Mouse (Mus musculus) thymus, postnatal 0 days (tissue): ENCODE measurements around the gene Prss32. TPM values are rescaled to one million over a fixed set of nuclear protein-coding genes. Genes with fewer than 3 reads are reported as not detected.
A peak's percentile ranks its signal among the peaks of the same experiment; 100 is the strongest.
"Not testable (repeated sequence)": the region's sequence is repeated elsewhere in the genome, so short reads cannot be mapped to it uniquely, and the experiment has no call there.

ENCODE experiments used
- DNase-seq: peaks from one replicate; pipeline ENCODE4 v3.0.0-alpha.2; 2015; ENCODE audit warnings: low spot score
- microRNA-seq: library from miRNA; unstranded; fragments of <30 nt; microRNA quantifications from one replicate; pipeline ENCODE4, GENCODE M21; 2016; ENCODE audit warnings: borderline number of aligned reads
- polyA plus RNA-seq: library from polyadenylated mRNA; unstranded; fragments of >200 nt; fragmentation: Nextera tagmentation; extraction: Ambion mirVana; gene quantifications from 2 replicates; pipeline ENCODE4 v1.2.1, GENCODE M21; 2015

Gene Prss32
- polyA plus RNA-seq, 1 experiment from 2014 or later: 0.14 TPM

DNA sequence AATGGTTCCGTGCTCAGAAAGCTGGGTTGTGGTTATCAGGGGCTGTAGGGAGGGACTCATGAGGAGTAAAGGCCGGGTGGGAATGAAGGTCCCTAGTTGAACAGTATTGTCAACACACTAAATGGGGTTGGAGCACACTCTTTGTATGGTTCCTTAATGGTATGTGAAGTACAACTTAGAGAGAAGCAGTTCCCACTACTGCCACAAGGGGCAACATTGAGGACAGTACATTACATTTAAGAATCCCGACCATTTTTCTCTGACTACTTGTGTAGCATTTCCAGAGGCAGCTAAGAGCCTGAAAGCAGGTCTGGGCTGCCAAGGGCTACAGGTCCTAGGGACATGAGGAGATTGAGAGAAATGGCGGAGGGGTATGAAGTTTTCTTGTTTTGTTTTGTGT is 2.5 kb upstream of the Prss32 start:
- peak; percentile 77 for DNase-seq

DNA sequence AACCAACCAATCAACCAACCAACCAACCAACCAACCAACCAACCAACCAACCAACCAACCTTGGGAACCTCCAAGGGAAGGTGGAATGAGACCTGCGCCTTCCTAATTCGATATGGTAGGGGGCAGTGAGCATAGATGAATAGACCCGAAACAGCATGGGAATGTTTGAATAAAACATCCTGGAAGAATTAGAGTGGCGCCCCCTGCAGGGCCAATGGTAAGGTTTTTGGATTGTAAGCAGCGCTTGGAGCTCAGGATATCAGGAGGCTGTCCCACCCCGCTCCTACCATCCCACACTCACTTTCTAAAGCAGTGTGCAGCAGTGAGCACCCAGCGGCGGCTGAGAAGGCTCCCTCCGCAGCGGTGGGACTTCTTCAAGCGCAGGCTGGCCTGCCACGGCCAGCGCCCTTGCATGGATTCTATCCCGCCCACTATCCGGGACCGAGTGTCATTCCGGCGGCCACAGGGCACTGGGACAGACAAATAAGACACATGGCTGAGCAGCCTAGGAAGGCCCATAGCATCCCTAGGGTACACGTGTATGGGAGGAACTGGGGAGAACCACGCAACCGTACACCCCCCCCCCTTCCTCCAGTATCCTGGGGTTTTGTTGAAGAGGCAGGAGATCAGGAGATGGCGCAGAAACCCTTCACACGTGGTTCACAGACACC is 379 bp upstream of the Prss32 start:
- DNase-seq: no peak

DNA sequence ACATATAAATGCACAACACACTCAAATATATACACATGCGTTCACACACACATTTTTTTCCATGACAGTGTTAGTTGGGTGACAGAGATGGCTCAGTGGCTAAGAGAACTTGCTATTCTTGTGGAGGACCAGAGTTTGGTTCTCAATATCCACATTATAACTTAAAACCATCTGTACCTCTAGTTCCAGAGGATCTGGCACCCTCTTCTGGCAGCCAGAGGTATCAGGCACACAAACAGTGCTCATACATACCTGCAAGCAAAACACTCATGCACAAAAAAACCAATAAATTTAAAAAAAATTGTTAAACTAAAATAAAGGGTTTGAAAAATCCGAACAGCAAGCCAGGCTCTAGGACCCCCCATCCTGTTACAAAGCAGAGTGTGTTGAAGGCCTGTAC is 6.4 kb downstream of the Prss32 start:
- DNase-seq: no peak

DNA sequence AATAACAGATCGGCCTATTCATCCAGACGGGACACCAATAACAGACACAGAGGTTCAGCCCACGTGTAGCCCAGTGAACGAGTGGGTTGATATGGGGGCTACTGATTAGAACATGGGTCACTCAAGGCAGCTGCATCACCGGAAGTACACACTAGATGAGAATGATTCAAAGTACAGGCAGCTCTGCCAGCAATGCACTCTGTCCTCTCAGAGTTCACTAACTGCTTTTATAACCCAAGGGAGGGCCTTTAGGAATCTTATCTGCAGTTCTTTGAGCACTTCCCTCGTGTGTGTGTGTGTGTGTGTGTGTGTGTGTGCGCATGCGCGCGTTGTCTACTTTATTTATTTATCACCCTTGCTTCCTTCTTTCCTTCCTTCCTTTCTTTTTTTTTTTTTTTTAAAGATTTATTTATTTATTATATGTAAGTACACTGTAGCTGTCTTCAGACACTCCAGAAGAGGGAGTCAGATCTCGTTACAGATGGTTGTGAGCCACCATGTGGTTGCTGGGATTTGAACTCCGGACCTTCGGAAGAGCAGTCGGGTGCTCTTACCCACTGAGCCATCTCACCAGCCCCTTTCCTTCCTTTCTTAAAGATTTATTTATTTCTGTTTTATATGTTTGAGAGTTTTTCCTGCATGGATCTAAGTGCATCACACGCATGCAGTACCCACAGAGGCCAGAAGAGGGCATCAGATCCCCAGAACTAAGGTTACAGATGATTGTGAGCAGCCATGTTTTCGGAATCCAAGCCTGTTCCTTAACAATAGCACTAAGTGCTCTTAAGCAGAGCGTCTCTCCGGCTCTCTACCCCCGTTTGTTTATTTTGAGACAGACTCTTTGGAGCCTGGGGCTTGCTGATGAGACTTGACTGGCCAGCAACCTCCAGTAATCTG is 7.4 kb downstream of the Prss32 start:
- peak; percentile 65 for DNase-seq

DNA sequence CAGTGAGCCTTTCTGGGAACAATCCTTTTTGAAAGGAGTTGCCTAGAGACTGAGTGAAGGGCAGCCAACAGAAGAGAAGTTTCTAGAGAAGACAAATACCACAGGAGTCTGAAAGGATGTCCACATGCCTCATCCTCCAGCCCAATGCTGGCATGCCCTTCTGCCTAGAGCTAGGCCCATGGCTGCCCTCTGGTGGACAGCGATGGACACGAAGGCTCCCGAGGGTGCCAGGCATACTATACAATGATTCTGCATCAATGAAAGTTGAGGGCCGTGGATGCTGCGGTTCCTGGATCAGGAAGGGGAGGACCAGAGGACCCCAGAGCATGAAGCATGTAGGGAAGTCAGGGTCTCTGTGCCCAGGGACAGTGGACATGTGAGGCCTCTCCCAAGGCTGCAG is 9.6 kb downstream of the Prss32 start:
- DNase-seq: peak; percentile 61

DNA sequence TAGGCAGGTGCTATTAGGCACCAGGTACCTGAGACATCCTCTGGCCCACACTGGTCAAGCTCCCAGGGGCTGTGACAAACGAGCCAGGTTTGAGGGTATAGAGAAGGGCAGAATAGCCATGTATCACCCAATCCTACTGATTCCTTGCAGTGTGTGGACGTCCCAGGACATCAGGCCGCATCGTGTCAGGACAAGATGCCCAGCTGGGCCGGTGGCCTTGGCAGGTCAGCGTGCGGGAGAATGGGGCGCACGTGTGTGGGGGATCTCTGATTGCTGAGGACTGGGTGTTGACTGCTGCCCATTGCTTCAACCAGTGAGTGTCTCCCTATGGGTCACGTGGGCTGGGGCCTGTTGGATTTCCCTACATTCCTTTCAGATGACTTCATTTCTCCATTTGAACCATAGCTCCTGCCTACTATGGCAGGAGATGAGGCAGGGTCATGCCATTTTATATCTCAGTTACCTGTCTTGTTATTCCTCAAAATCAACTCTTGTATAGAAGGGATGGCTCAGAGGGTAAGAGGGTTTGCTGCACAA is 10.6 kb downstream of the Prss32 start:
- no peak for DNase-seq

DNA sequence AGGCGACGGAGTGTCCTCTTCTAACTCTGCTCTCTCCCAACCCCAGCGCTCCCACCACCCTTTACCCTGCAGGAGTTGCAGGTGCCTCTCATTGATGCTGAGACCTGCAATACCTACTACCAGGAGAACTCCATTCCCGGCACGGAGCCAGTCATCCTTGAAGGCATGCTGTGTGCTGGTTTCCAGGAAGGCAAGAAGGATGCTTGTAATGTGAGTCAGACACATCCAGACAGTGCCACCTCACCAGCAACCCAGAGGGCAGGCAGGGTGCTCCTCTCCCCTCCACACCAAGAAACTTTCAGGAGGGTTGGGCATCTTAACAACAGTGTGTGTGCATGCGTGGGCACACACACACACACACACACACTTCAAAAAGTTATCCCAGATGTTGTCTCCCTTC is 13.5 kb downstream of the Prss32 start:
- DNase-seq: no peak

DNA sequence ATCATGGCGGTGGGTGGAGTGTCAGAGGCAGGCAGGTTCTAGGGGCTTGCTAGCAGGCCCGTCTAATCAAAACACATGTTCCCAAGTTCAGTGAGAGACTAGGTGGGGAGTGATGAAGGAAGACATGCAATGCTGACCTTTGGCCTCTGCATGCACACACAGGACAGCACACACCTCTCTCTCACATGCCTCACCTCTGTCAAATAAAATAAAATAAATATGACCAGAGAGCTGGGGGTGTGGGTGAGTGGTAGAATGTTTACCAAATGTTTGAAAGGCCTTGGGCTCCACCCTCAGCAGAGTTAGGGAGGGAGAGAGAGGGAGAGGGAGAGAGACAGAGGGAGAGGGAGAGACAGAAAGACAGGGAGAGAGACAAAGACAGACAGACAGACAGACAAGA is 14.3 kb downstream of the Prss32 start:
- DNase-seq: no peak

DNA sequence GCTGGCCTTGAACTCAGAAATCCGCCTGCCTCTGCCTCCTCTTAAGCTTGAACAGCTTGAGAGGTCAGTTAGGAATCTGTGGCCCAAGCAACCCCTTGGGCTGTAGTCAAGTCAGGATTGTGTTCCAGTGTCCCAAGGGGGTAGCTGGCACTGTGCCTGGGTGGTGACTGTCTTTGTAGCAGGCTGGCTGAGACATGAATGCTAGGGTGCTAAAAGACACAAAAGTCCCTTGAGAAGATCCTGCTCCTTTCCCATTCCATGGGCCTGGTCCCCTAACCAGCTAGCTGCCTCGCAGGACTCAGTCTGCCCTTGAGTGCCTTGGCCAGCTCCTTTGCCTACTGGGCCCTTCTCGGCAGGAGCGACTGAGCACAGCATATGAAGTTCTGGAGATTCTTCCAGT is 19.3 kb downstream of the Prss32 start:
- DNase-seq: no peak

DNA sequence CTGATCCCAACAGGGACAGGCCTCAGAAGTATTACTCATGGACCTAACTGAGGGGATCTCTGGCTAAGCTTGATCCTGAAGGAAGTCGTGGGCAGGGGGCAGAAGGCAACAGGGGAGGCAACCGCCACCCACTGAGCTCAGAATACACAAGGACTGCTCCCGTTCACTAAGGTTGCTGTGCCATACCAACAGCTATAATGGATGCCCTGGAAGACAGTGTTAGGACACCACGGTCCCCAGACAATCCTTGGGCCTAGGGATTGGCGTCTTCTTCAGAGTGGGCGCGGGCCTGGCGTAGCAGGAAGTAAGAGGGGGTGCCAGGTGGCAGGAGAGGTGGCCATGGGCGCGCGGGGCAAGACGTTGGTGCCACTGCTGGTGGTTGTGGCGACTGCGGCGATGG is 24.1 kb downstream of the Prss32 start, which contains the start of gene Prss21:
Prss21 (plus strand) TSS at position 301 of the 400 bp plus-strand sequence.
- DNase-seq: no peak

DNA sequence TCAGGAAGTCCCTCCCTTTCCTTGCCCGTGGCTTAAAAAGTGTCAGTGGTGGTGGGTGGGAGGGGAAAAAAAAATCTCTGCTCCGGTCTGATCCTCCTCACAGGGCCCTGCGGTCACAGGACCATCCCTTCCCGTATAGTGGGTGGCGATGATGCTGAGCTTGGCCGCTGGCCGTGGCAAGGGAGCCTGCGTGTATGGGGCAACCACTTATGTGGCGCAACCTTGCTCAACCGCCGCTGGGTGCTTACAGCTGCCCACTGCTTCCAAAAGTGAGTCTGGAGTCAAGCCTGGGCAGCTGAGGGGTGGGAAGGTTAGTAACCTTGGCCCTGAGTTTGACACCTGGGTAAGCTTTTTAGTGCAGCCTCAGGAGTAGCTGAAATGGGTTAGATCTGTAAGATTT is 24.9 kb downstream of the Prss32 start:
- no peak for DNase-seq

DNA sequence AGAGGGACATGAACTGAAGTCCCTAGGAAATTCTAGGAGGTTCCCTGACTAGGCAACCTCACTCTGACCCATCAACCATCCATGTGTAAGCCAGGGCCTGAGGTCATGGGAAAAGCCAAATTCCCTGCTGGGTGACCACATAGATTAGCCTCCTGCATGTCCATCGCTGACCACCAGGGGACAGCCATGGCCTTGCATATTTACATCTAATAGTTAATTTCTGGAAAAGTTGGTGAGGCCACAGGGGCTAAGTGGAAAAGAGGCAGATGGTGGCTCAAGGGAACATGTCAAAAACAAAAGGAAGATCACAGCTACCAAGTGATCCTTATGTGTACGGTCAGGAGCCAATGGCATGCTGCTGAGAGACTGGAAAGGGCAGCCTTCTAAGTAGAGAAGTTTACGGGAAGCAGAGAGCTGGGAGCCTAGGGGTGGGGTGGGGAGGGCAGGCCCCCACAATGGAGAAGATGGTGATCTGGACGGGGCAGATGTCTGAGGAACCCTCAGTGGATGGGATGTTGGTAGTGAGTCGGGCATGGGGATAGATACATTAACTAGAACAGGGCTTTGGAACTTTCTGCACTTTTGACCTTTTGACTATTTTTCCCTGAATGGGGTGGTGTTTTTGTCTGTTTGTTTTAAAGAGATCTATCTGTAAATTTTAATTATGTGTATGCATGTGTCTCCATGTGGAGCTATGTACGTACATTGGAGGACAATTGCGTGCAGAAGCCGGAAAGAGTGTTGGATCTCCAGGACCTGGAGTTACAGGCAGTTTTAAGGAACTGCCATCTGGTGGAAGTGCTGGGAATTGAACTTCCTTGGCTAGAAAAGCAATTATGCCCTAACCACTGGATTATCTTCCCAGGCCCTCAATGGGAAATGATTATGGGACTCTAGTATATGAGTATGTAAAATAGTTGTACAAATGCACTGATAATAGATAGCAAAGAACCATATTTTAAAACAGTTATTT is 30.5 kb downstream of the Prss32 start:
- no peak for DNase-seq

DNA sequence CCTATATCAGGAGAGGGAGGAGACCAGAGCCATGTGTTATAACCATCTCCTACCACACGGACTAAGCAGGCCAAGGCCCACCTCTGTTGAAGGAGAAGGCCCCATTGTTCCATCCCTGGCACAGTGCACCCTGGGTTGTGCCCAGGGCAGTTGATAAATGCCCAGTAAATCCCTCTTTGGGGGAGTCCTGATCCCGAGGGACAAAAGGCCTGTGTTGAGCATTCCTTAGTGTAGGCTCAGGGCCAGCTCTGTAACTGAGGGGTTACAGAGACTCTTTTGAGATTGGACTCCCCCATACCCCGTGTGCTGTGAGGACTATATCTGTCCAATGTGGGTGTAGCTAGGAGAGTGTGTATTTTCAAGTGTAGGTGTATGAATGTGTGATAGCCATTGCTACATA is 33.1 kb downstream of the Prss32 start:
- no peak for DNase-seq

DNA sequence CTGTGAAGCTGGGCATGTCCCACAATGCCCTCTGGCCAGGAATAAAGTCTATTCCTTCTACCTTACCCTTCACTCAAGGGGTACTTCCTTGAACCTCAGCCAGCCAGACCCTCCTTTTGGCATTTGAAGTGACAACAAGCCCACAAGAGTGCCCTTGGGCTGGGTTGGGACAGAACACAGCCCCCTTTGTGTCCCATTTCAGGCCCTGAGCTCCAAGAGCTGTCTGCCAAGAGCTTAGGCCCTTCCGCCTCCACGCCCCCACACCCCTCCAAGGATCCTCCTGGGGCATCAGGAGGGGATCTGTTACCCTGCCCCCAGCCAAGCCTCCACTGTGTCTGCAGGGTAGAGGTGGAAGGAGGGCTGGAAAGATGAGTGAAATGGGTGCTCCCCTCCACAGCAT is 33.5 kb downstream of the Prss32 start:
- no peak for DNase-seq

DNA sequence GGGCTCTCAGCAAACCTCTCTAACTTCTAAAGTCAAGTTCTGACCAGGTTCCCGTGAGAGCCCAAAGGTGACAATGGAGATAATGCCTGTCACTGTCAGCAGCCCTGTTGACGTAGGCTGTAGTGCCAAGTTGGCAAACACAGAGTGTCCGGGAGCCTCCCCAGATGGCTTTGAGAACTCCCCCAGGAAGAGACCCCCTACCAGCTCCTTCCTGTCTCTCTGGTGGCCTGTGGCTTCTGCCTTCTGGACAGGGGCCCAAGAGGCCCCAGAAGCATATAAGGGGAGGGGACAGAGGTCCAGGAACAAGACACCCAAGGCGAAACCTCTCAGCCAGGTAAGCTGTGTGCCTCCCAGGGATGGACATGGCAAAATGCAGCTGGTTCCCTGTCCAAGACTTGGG is 36.9 kb downstream of the Prss32 start, which contains the start of the genes Dcpp1 and Dcpp2:
Dcpp1 (plus strand) TSS at position 301 of the 400 bp plus-strand sequence.
Dcpp2 (plus strand) TSS at position 305 of the 400 bp plus-strand sequence.
- DNase-seq: not testable (repeated sequence)

Small RNAs within 50 kb of the gene (microRNA-seq; reads per million reads assigned to microRNA genes)
- not detected for gene Mir5125

Other genes starting within 250 kb of the Prss32 start
- gene Zfp13, start 244.4 kb upstream of the Prss32 start, polyA plus RNA-seq: 1.5 and 1.7 TPM in 2 replicates
- gene Zscan10, start 243.0 kb upstream of the Prss32 start, polyA plus RNA-seq: 0.05 and 0.08 TPM in 2 replicates
- 0.59 and 1.1 TPM in 2 replicates for gene Mmp25, start 198.6 kb upstream of the Prss32 start, polyA plus RNA-seq
- 0.58 and 0.99 TPM in 2 replicates for gene Bicdl2, start 183.3 kb upstream of the Prss32 start, polyA plus RNA-seq
- 62.0 and 70.7 TPM in 2 replicates for gene Hcfc1r1, start 170.3 kb upstream of the Prss32 start, polyA plus RNA-seq
- gene Thoc6, start 170.0 kb upstream of the Prss32 start, polyA plus RNA-seq: 47.3 and 50.7 TPM in 2 replicates
- 6.0 and 9.4 TPM in 2 replicates for gene Tnfrsf12a, start 166.4 kb upstream of the Prss32 start, polyA plus RNA-seq
- gene Cldn6, start 164.6 kb upstream of the Prss32 start, polyA plus RNA-seq: 0.39 and 0.45 TPM in 2 replicates
- 0.57 and 1.3 TPM in 2 replicates for gene Cldn9, start 159.8 kb upstream of the Prss32 start, polyA plus RNA-seq
- gene 1520401A03Rik, start 121.1 kb upstream of the Prss32 start, polyA plus RNA-seq: 0.26 and 0.77 TPM in 2 replicates
- gene Pkmyt1, start 117.5 kb upstream of the Prss32 start, polyA plus RNA-seq: 35.9 and 40.1 TPM in 2 replicates
- gene Paqr4, start 103.0 kb upstream of the Prss32 start, polyA plus RNA-seq: 6.1 and 7.6 TPM in 2 replicates
- 7.2 and 7.3 TPM in 2 replicates for gene Kremen2, start 98.0 kb upstream of the Prss32 start, polyA plus RNA-seq
- 37.7 and 41.0 TPM in 2 replicates for gene Flywch1, start 72.3 kb upstream of the Prss32 start, polyA plus RNA-seq
- gene Flywch2, start 57.8 kb upstream of the Prss32 start, polyA plus RNA-seq: 13.4 and 14.6 TPM in 2 replicates
- 318 and 508 TPM in 2 replicates for gene Srrm2, start 53.3 kb upstream of the Prss32 start, polyA plus RNA-seq
- 1,085 and 1,139 TPM in 2 replicates for gene Elob, start 14.7 kb upstream of the Prss32 start, polyA plus RNA-seq
- 0.40 and 0.48 TPM in 2 replicates for gene Prss33, start 7.8 kb upstream of the Prss32 start, polyA plus RNA-seq
- gene Prss41, start 317 bp downstream of the Prss32 start, polyA plus RNA-seq: 0.28 and 0.42 TPM in 2 replicates
- not detected in 2 replicates for gene Prss21, start 24.2 kb downstream of the Prss32 start, polyA plus RNA-seq
- 3.0 TPM in 2 replicates for gene Dcpp1, start 37.0 kb downstream of the Prss32 start, polyA plus RNA-seq
- gene Dcpp2, start 37.0 kb downstream of the Prss32 start, polyA plus RNA-seq: 0.65 and 1.1 TPM in 2 replicates
- gene Dcpp3, start 73.6 kb downstream of the Prss32 start, polyA plus RNA-seq: 1.9 and 3.2 TPM in 2 replicates
- gene Sbp, start 97.8 kb downstream of the Prss32 start, polyA plus RNA-seq: 1.6 and 1.8 TPM in 2 replicates
- gene Sbpl, start 111.4 kb downstream of the Prss32 start, polyA plus RNA-seq: 2.8 and 3.9 TPM in 2 replicates
- 0.65 and 0.77 TPM in 2 replicates for gene Prss30, start 136.7 kb downstream of the Prss32 start, polyA plus RNA-seq
- 0.22 and 0.70 TPM in 2 replicates for gene Prss22, start 154.2 kb downstream of the Prss32 start, polyA plus RNA-seq
- gene Prss27, start 194.3 kb downstream of the Prss32 start, polyA plus RNA-seq: 0.93 and 2.4 TPM in 2 replicates
- 36.1 and 36.3 TPM in 2 replicates for gene Kctd5, start 229.6 kb downstream of the Prss32 start, polyA plus RNA-seq